Mouse (Mus musculus) olfactory bulb, adult 2 months (tissue): ENCODE measurements around the gene Wdr20. TPM values are rescaled to one million over a fixed set of nuclear protein-coding genes. Genes with fewer than 3 reads are reported as not detected.

Source experiments
- H3K27ac ChIP-seq: fragments of 200-500 bp; 2 replicates; pipeline ENCODE4 v1.5.1; 2012; ENCODE audit warnings: low read depth, low read length; ENCODE audit not compliant: insufficient read depth
- H3K4me1 ChIP-seq: fragments of 200-500 bp; 2 replicates; pipeline ENCODE4 v1.6.1; 2012; ENCODE audit warnings: low read length; ENCODE audit not compliant: control insufficient read depth, insufficient read depth
- H3K4me3 ChIP-seq: fragments of 200-500 bp; 2 replicates; pipeline ENCODE4 v1.5.1; 2012; ENCODE audit warnings: mild to moderate bottlenecking, low read depth, low read length, moderate library complexity; ENCODE audit not compliant: insufficient read depth
- CTCF ChIP-seq: fragments of 200-500 bp; IDR thresholded peaks from 2 replicates; pipeline ENCODE4 v1.5.1; 2012; ENCODE audit warnings: low read depth, mild to moderate bottlenecking, low read length, moderate library complexity; ENCODE audit not compliant: insufficient read depth
- POLR2A ChIP-seq: fragments of 200-500 bp; IDR thresholded peaks from 2 replicates; pipeline ENCODE4 v1.6.1; 2012; ENCODE audit warnings: mild to moderate bottlenecking, low read depth, low read length, moderate library complexity; ENCODE audit not compliant: insufficient read depth
- WGBS: fragments of 180-500 bp; shearing (Covaris S2); methylation state at CpG from one replicate; pipeline ENCODE4 v1.1.7; 2018; 5-methylcytosine and 5-hydroxymethylcytosine counted together
- polyA plus RNA-seq: library from polyadenylated mRNA; stranded (reverse); fragments of >200 nt; gene quantifications from 2 replicates; pipeline ENCODE4 v1.2.4, GENCODE M21; 2012; ENCODE audit warnings: low replicate concordance; ENCODE audit not compliant: missing spikeins, insufficient read depth, insufficient read length

Wdr20 gene
- polyA plus RNA-seq, 1 experiment = not detected

DNA sequence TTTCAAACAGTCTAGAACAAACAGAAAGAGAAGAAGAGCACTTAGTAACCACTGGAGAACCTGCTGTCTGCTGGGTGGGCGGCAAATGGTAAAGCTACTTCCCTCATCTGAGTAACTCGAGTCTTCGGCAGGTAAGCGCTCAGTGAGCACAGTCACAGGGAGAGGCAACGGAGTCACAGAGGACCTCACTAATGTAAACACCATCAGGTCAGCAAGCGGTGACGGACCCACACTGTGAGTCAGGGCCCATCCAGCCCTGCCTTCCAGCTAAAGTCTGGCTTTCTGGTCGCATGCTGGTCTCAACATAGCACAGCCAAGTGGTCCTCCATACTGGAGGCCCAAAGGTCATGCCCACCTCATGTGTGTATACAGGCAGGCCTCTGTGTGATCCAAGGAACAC lies 81.6 kb downstream of the Wdr20 start:
- WGBS = 90% methylated on average over 8 of the region's 8 CpGs
- Histone ChIP-seq H3K4me1 (0 out of 2 replicates have a peak, but pooled peaks cover 3% of the 10 kb centered on the region), H3K27ac (no peak overlapping the region), H3K4me3 (no peak overlapping the region)
- TF ChIP-seq CTCF (no peak), POLR2A (no peak)

DNA sequence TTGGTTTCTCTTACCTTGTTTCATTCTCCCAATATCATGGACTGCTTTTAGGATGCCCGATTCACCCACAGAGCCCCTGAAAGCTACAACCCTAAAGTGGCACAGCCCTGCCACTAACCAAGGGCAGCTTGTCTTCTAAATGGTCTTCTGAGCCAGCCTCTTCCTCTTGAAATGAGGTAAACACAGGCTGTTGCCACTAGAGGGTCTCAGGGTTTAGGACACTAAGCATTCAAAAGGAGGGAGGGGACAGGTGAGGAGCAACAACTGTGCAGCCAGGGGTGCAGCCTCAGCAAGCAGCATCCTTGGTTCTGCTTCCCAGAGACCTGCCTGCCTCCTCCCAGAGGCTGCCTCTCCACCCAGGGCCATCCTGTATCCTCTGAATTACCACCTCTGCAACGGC lies 84.0 kb downstream of the Wdr20 start:
- 80% methylated on average over 2 of the region's 2 CpGs for WGBS
- Histone ChIP-seq H3K4me3 (no peak overlapping the region), H3K27ac (no peak overlapping the region), H3K4me1 (0 out of 2 replicates have a peak, but pooled peaks cover 3% of the 10 kb centered on the region)
- TF ChIP-seq CTCF = no peak
- no peak for TF ChIP-seq POLR2A

DNA sequence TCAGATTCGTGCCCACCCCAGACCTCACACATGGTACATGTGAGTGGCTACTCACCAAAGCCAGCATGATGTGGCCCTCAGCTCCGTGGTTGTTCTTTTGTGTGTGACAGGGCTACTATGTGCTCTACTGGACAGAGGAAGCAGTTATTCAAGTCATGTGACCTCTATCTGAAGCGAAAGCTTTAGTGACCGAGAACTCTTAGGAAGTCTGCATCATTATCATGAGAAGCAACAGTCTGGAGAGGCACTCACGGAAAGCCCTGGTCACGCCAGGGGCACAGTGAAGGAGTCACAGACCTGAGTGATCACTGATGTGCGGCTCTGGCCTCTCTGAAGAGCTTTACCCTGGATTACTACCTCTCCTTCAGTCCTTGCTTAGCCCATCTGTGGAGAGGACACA lies 84.6 kb downstream of the Wdr20 start:
- WGBS = 82% methylated on average over 7 of the region's 7 CpGs
- no peak overlapping the region for H3K4me3 ChIP-seq
- TF ChIP-seq CTCF (no peak), POLR2A (no peak)
- H3K27ac ChIP-seq = no peak overlapping the region
- H3K4me1 ChIP-seq = 0 out of 2 replicates have a peak, but pooled peaks cover 3% of the 10 kb centered on the region

DNA sequence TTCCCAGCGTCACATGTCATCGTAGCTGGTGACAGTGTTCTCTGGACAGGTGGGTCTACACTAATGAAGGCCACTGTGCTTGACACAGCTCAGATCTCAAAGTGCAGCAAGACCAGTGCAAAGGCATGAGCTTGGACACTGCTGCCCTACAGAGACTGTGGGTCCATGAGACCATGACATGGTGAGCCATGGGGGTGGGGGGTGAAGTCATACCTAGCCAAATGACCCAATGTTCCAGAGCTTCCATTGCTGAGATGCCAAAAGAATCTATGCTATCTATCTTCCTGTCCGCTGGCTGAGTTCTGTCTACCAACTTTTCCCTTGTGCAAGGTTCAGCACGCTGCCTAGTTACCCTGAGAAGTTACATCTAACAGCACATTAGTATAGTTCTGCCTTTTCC lies 91.2 kb downstream of the Wdr20 start:
- TF ChIP-seq CTCF (no peak), POLR2A (no peak)
- H3K4me1 ChIP-seq = no peaks in the 10 kb centered on the region
- H3K27ac ChIP-seq = no peak overlapping the region
- H3K4me3 ChIP-seq = no peak overlapping the region
- WGBS = 96% methylated on average over 4 of the region's 4 CpGs

DNA sequence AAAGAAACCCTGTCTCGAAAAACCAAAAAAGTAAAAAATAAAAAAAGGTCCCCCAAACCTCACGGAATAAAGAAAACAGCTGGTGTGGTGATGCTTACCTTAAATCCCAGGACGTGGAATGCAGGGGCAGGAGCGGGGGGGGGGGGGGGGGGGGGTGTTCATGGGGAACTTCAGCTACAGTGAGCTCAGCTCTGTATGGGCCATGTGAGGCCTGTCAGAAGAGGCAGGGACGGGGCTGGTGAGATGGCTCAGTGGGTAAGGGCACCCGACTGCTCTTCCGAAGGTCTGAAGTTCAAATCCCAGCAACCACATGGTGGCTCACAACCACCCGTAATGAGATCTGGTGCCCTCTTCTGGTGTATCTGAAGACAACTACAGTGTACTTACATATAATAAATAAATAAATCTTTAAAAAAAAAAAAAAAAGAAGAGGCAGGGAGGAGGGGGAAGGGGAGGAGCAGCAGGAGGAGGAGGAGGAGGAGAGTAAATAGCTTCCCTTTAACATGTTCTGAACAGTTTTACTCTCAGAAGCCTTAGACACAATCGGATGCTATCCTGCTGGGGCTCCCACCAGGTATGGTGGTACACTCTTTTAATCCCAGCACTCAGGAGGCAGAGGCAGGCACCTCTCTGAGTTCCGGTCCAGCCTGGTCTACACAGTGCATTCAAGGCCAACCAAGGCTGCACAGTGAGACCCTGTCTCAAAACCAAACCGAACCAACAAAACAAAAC lies 92.7 kb downstream of the Wdr20 start:
- TF ChIP-seq POLR2A = no peak
- no peak for TF ChIP-seq CTCF
- 88% methylated on average over 10 of the region's 11 CpGs for WGBS
- no peak overlapping the region for H3K4me3 ChIP-seq
- H3K4me1 ChIP-seq = no peaks in the 10 kb centered on the region
- no peak overlapping the region for H3K27ac ChIP-seq

DNA sequence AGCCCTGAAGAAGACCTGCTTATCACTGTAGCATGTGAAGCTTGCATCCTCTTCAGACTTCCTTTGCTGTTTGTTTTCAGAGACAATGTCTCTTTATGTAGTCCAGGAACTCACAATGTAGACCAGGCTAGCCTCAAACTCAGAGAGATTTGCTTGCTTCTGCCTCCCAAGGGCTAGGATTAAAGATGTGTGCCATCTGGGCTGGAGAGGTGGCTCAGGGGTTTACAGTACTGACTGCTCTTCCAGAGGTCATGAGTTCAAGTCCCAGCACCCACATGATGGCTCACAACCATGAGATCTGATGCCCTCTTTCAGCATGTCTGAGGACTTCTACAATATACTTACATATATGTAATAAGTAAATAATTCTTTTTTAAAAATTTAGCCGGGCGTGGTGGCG lies 97.4 kb downstream of the Wdr20 start:
- WGBS = 100% methylated on average over 3 of the region's 3 CpGs
- no peak overlapping the region for H3K27ac ChIP-seq
- H3K4me3 ChIP-seq = no peak overlapping the region
- peaks cover 4% of the 10 kb centered on the region; the same call in 1 of the 2 replicates for H3K4me1 ChIP-seq
- TF ChIP-seq CTCF = no peak
- no peak for TF ChIP-seq POLR2A

DNA sequence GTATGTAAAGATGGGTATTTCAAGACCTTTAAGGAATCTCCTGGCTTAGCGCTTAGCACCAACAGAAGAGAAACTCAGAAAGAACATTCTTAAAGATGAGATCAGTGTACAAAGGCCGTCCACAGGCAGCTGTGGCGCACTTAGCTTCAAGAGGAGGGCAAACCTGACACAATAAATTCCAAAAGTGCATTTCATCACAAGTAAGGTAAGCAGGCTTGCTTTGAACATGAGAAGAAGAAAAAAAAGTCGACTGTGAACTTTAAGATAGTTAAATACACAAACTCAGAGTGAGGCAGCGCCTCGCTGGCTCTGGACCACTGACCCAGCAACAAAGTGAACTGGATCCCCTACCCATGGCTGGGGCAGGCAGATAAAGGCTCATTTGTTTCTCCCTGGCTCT lies 99.0 kb downstream of the Wdr20 start:
- TF ChIP-seq CTCF (no peak), POLR2A (no peak)
- Histone ChIP-seq H3K4me3 (no peak overlapping the region), H3K4me1 (peaks cover 4% of the 10 kb centered on the region; the same call in 1 of the 2 replicates), H3K27ac (no peak overlapping the region)
- 39% methylated on average over 6 of the region's 6 CpGs for WGBS

DNA sequence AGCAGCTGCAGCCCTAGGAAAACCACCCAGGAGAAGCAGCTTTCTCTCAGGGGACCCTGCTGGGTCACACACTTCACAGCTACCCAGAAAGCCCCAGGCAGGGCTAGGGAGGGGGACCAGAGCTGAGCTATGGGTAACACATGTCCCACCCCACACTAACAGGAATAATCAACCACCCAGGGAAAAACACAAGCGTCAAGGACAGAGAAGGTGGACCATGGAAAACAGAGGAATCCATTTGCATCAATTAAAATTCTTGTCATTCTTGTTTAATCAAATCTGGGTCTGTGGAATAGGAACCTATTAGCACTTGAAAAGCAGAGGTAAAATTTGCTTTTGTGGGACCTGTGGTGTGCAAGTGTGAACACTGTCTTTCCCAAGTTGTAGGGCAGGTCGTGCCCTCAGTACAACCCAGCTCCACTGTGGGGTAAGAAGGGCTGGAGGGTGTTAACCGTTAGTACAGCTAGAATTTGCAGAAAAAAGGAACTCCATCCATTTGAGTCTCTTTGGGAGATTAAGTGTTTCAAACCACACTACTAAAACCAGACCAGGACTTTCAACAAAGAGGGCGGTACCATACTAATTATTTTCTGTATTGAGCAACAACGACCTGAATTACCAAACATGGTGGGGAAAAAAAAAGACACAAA lies 99.6 kb downstream of the Wdr20 start:
- TF ChIP-seq POLR2A (no peak), CTCF (no peak)
- H3K27ac ChIP-seq = peak overlapping the region; percentile 35; the same call in 1 of the 2 replicates
- WGBS = 32% methylated on average over 5 of the region's 5 CpGs
- peaks cover 4% of the 10 kb centered on the region; the same call in 1 of the 2 replicates for H3K4me1 ChIP-seq
- no peak overlapping the region for H3K4me3 ChIP-seq

DNA sequence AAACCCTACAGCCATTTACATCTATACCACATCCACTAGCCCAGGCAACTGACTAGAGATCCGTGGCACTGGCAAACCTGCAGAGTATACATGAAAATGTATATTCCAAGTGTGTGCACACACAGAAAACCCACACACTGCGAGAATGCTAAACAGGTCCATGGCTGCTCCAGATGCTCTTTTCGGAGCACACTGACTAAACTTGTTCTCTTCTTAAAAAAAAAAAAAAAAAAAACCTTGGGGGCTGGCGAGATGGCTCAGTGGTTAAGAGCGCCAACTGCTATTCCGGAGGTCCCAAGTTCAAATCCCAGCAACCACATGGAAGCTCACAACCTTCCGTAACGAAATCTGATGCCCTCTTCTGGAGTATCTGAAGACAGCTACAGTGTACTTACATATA lies 100.1 kb downstream of the Wdr20 start:
- Histone ChIP-seq H3K27ac (no peak overlapping the region), H3K4me1 (peaks cover 4% of the 10 kb centered on the region; the same call in 1 of the 2 replicates), H3K4me3 (no peak overlapping the region)
- WGBS = 67% methylated on average over 8 of the region's 8 CpGs
- TF ChIP-seq CTCF = no peak
- TF ChIP-seq POLR2A = no peak
